Mouse (Mus musculus) NIH3T3 (cell line): ENCODE results near the gene Chd2.

Source experiments
- DNase-seq: peaks from one replicate; pipeline ENCODE4 v3.0.0-alpha.2; 2012; ENCODE audit warnings: low read depth

The Chd2 gene

GRCm38 (mm10) chr7:73402671-73403070 lies 139.0 kb downstream of the Chd2 start:
- DNase-seq = no peak

- no peak for DNase-seq
Observed at GRCm38 (mm10) chr7:73402106-73402505, 139.5 kb downstream of the Chd2 start.

- no peak for DNase-seq
Observed at GRCm38 (mm10) chr7:73400051-73400916, 141.3 kb downstream of the Chd2 start.

- DNase-seq = no peak
Observed at GRCm38 (mm10) chr7:73399501-73400044, 142.1 kb downstream of the Chd2 start.

- DNase-seq = no peak
Observed at GRCm38 (mm10) chr7:73398806-73399442, 142.7 kb downstream of the Chd2 start.

- no peak for DNase-seq
Observed at GRCm38 (mm10) chr7:73398319-73398718, 143.3 kb downstream of the Chd2 start.

- no peak for DNase-seq
Observed at GRCm38 (mm10) chr7:73394013-73394409, 147.6 kb downstream of the Chd2 start.

GRCm38 (mm10) chr7:73393307-73394012 lies 148.2 kb downstream of the Chd2 start:
- DNase-seq = no peak

- DNase-seq = peak; percentile 67
Observed at GRCm38 (mm10) chr7:73392359-73392758, 149.3 kb downstream of the Chd2 start.

GRCm38 (mm10) chr7:73391518-73392321 lies 149.9 kb downstream of the Chd2 start:
- peak; percentile 93 for DNase-seq

GRCm38 (mm10) chr7:73391002-73391517 lies 150.6 kb downstream of the Chd2 start:
- peak; percentile 97 for DNase-seq

GRCm38 (mm10) chr7:73390426-73391001 lies 151.1 kb downstream of the Chd2 start:
- DNase-seq = no peak

- no peak for DNase-seq
Observed at GRCm38 (mm10) chr7:73389871-73390294, 151.7 kb downstream of the Chd2 start.

- no peak for DNase-seq
Observed at GRCm38 (mm10) chr7:73389419-73389818, 152.2 kb downstream of the Chd2 start.

GRCm38 (mm10) chr7:73388866-73389265 lies 152.8 kb downstream of the Chd2 start:
- no peak for DNase-seq

GRCm38 (mm10) chr7:73382843-73383242 lies 158.8 kb downstream of the Chd2 start:
- no peak for DNase-seq

GRCm38 (mm10) chr7:73378034-73378433 lies 163.6 kb downstream of the Chd2 start:
- no peak for DNase-seq

- DNase-seq = no peak
Observed at GRCm38 (mm10) chr7:73377307-73377706, 164.3 kb downstream of the Chd2 start.
